Mouse (Mus musculus): ENCODE measurements around the gene Chek2. TPM values are rescaled to one million over a fixed set of nuclear protein-coding genes. Genes with fewer than 3 reads are reported as not detected.

Chek2 gene
- 17.5 and 24.4 TPM in 2 replicates for polyA plus RNA-seq (2012; rRNA removed)

DNA sequence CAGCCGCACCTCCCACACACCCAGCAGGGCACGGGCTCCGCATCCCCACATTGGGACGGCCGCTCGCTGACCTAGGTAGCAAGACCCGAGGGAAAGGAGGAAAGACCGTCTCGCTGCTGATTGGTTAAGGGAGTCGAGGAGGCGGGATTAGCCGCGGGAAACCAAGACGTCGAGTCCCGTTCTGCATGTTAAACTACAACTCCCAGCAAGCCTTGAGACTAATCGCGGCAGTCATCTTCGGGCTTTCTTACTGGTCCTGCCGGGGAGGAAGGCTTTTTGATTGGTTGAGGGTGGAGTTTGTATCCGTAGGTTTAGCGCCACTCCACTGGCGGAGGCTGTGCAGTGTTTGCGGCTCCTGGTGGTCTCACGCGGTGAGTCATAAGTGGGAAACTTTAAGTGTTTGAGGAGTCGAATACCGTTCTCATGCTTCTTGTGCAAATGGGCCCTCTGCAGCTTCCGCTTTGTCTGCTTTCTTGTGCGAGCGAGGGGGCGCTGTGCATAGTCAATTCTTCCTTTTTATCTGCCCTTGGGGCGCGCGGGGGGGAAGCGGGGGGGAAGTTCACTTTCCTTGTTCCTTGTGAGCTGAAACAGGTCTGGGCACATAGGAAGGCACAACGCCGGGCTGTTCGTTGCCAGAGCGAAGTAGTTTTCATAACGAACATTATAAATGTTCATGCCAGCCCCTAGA is at the start of gene Chek2, which contains the start of gene Hscb:
Chek2 (plus strand) TSS at position 302 of the 688 bp plus-strand sequence.
Hscb (minus strand) TSS at position 100 of the 688 bp plus-strand sequence.

DNA sequence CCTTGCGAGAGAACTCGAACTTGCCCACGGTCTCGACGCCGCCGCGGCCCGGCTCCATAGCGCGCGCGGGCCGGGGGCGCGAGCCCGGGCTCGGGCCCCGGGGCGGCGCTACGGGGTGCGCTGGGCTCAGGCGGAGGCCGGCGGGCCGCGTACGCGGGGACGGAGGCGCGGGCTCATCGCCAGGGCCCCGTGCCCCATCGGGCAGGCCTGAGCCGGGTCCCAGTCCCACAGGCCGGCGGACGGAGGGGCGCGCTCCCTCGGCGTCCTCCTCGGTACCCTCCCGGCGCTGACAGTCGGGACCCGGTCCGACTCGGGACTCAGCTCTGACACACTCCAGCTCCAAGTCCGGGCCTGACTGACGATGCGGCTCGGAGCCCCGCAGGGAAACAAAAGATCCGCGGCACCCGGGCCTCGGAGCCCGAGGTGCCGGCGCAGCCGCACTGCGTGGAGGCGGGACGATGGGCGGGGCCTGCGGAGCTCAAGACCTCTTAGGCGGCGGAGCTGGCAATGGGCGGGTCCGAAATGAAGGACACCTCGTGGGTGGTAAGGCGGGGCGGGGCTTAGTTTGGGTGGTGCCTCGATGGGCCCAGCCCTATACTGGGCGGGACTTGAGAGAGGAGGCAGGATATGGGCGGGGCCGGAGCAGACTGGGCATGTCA is 30.0 kb upstream of the Chek2 start, which contains the start of gene Ulk1:
Ulk1 (minus strand) TSS at position 431 of the 659 bp plus-strand sequence.

DNA sequence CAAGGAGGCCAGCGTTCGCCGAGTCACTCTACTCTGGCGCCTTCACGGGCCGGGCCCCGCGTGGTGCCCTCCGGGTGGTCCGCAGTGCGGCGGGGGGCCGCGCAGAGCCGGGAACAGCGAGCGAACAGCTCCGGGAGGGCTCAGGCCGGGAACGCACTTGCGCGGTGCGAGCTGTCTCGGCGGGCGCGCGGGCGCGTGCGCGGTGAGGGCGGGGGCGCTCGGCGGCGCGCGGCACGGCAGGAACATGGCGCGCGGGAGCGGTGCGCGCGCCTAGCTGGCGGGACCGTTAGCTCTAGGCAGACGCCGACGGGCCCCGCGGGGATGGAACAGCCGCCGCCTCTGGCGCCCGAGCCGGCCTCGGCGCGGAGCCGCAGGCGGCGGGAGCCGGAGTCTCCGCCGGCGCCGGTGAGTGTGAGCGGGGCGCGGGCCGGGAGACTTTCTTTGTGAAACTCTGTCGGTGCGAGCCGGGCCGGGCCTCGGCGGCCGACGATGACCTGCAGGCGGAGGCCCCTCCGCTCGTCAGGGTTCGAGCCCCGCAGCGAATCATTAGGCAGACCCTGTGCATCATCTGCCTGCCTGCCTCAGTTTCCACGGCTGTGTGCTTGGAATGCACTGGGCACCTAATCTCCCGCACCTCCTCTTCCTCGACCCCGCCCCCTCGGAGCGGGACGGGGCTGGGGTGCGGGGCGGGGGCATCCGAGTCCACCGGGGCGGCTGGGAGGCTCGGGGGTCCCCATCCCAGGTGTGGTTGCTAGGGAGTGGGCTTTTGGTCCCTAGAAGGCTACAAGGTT is 40.0 kb downstream of the Chek2 start, which contains the start of gene Ttc28:
Ttc28 (plus strand) TSS at position 220 of the 791 bp plus-strand sequence.

Other genes with a start within 250 kb of the Chek2 start
- gene Noc4l, start 186.6 kb upstream of the Chek2 start, polyA plus RNA-seq (2012; rRNA removed), result 55.9 and 59.3 TPM in 2 replicates
- 32.6 and 71.6 TPM in 2 replicates for gene Ddx51, start 186.5 kb upstream of the Chek2 start, polyA plus RNA-seq (2012; rRNA removed)
- gene Ep400, start 69.3 kb upstream of the Chek2 start, polyA plus RNA-seq (2012; rRNA removed), result 35.3 and 69.3 TPM in 2 replicates
- 30.2 and 39.8 TPM in 2 replicates for gene Pus1, start 59.3 kb upstream of the Chek2 start, polyA plus RNA-seq (2012; rRNA removed)
- 55.7 and 74.2 TPM in 2 replicates for gene Ulk1, start 29.9 kb upstream of the Chek2 start, polyA plus RNA-seq (2012; rRNA removed)
- 17.5 and 17.8 TPM in 2 replicates for gene Hscb, start 202 bp upstream of the Chek2 start, polyA plus RNA-seq (2012; rRNA removed)
- 9.6 and 14.1 TPM in 2 replicates for gene Ttc28, start 39.8 kb downstream of the Chek2 start, polyA plus RNA-seq (2012; rRNA removed)

All from central nervous system, embryonic 11.5 days (tissue).